Mouse (Mus musculus): ENCODE measurements at regions not wholly inside any gene's neighbourhood (a gene's known extent, or its start where the extent isn't known, plus 50 kb on each side); places are given as distances from the start of the nearest gene placed in this dataset.

GRCm38 (mm10) chr4:17646712-17647111 is 1958.5 kb upstream of the Gm12353 start:
- TF ChIP-seq CTCF (IDR thresholded peaks at IDR 0.05; ENCODE audit: extremely low read depth, insufficient read depth, low read length) (no peak), POLR2A (IDR thresholded peaks at IDR 0.05; ENCODE audit: extremely low read depth, insufficient read depth, low read length) (no peak)

Data from cortical plate, adult 2 months (tissue).